Mouse (Mus musculus): ENCODE measurements at regions not wholly inside any gene's neighbourhood (a gene's known extent, or its start where the extent isn't known, plus 50 kb on each side); places are given as distances from the start of the nearest gene placed in this dataset.

DNA sequence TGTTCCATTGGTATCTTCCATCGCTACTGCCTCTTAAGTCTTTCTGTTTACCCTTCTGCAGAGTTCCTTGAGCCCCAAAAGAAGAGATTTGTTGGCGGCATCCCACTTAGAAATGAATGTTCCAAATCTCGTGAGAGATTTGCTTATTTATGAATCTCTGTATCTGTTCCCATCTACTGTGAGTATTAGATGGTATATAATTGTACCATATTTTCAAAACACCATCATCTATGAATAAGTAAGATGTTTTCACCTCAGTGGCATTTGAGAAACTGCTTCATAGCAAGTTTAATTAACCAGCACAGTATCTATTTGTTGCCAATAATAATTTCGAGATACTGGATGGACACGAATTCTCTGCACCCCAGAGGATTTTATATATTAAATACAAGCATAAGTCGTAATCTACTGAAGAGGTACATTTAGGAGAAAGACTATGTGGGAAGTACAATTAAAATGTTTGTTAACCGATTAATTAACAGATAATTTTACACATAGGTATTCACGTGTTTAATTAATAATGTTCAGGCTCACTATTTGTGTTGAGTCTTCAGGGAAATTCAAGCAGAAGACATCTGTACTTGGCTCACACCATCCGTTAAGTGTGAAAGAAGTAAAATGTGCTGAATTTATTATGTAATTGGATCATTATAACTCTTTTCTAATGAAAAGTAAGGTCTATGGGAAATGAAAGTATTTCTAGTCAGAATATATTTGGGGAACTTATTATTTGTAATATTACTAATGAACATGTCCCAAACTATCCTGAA lies 224.0 kb upstream of the Xrcc4 start:
- Histone ChIP-seq H3K27me3 (ENCODE audit: control insufficient read depth, insufficient read depth, low read length) (no peaks in the 10 kb centered on the region), H3K36me3 (ENCODE audit: control insufficient read depth, insufficient read depth, low read length) (no peaks in the 10 kb centered on the region), H3K27ac (no peak overlapping the region), H3K4me1 (ENCODE audit: control insufficient read depth, insufficient read depth, low read length) (no peaks in the 10 kb centered on the region), H3K9ac (ENCODE audit: low read depth, low read length) (no peak overlapping the region), H3K4me3 (no peak overlapping the region), H3K79me2 (replicated peaks; ENCODE audit: control insufficient read depth, insufficient read depth, low read length) (no peaks in the 10 kb centered on the region)
- DNase-seq = no peak
- TF ChIP-seq EP300 (IDR thresholded peaks at IDR 0.05; ENCODE audit: insufficient read depth, low read depth, low read length) = no peak
- no peak for TF ChIP-seq POLR2A (IDR thresholded peaks at IDR 0.05; ENCODE audit: insufficient read depth, low read depth, low read length)
- TF ChIP-seq CTCF (IDR thresholded peaks at IDR 0.05) = no peak
- intact Hi-C loops (cut with DNase I) = no loop called here
- WGBS = 87% methylated on average over 9 of the region's 9 CpGs

DNA sequence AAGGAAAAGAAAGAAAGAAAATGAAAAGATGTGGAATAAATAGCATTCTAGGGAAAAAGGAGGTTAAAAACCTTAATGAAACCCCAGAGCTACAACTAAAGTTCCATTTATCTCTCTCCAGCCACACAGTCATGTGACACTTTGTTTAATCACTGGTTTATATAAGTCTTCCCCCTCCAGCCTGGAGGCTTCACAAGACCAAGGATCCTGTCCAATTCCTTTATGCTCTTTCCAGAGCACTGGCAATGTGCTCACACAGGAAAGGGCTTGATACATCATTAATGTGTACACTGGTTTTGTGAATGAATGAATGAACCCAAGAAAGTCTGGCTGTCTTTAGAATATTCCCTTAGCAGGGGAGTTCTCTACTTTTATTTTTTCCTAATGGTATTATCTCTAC lies 221.1 kb upstream of the Xrcc4 start:
- H3K36me3 ChIP-seq (ENCODE audit: control insufficient read depth, insufficient read depth, low read length) = no peaks in the 10 kb centered on the region
- H3K27ac ChIP-seq = no peak overlapping the region
- TF ChIP-seq EP300 (IDR thresholded peaks at IDR 0.05; ENCODE audit: insufficient read depth, low read depth, low read length) = no peak
- no peak for TF ChIP-seq POLR2A (IDR thresholded peaks at IDR 0.05; ENCODE audit: insufficient read depth, low read depth, low read length)
- no peak for TF ChIP-seq CTCF (IDR thresholded peaks at IDR 0.05)
- H3K4me3 ChIP-seq = no peak overlapping the region
- H3K79me2 ChIP-seq (replicated peaks; ENCODE audit: control insufficient read depth, insufficient read depth, low read length) = no peaks in the 10 kb centered on the region
- intact Hi-C loops (cut with DNase I) = no loop called here
- no peaks in the 10 kb centered on the region for H3K27me3 ChIP-seq (ENCODE audit: control insufficient read depth, insufficient read depth, low read length)
- no peak overlapping the region for H3K9ac ChIP-seq (ENCODE audit: low read depth, low read length)
- no peak for DNase-seq
- no peaks in the 10 kb centered on the region for H3K4me1 ChIP-seq (ENCODE audit: control insufficient read depth, insufficient read depth, low read length)

DNA sequence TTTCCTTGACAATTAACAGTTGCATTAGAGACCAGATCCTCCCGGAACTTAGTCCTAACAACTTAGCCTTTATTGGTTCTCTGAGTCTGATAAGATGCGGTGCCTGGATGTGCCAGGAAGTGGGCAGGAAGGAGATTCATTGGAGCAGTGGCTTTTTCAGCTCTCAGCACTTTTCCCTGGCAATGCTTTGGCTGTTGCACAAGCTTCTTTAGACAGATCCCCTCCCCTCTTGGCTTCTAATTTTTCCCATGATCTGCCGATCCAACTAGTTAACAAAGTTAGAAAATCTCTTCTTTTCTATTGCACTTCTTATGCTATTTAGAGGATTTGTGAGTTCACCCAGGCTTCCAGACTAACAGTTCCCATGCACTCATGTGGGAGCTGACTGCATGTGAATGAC lies 211.1 kb upstream of the Xrcc4 start:
- no peak overlapping the region for H3K27ac ChIP-seq
- no peaks in the 10 kb centered on the region for H3K27me3 ChIP-seq (ENCODE audit: control insufficient read depth, insufficient read depth, low read length)
- no peaks in the 10 kb centered on the region for H3K36me3 ChIP-seq (ENCODE audit: control insufficient read depth, insufficient read depth, low read length)
- TF ChIP-seq EP300 (IDR thresholded peaks at IDR 0.05; ENCODE audit: insufficient read depth, low read depth, low read length) (no peak), CTCF (IDR thresholded peaks at IDR 0.05) (no peak), POLR2A (IDR thresholded peaks at IDR 0.05; ENCODE audit: insufficient read depth, low read depth, low read length) (no peak)
- 47% methylated on average over 3 of the region's 3 CpGs for WGBS
- H3K79me2 ChIP-seq (replicated peaks; ENCODE audit: control insufficient read depth, insufficient read depth, low read length) = no peaks in the 10 kb centered on the region
- DNase-seq = peak in 1 of 2 experiments; percentile 4
- intact Hi-C loops (cut with DNase I) = no loop called here
- H3K4me3 ChIP-seq = no peak overlapping the region
- H3K9ac ChIP-seq (ENCODE audit: low read depth, low read length) = no peak overlapping the region
- H3K4me1 ChIP-seq (ENCODE audit: control insufficient read depth, insufficient read depth, low read length) = no peaks in the 10 kb centered on the region

DNA sequence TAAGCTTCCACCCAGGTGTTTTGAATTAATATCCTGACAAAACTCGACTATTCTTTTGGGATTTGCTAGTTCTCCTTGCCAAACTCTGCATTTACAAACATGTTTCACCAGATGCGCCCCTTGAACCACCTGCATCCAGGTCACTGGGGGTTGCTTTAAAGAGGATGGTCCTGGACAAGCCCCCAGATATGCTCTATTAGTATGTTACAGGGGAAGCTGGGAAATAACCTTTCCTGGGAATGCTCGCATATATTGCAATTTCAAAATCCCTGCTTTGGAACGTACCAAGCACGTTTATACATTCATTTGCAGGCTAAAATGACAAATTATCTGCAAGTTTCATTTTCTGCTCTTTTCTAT lies 205.2 kb upstream of the Xrcc4 start:
- Histone ChIP-seq H3K79me2 (replicated peaks; ENCODE audit: control insufficient read depth, insufficient read depth, low read length) (no peaks in the 10 kb centered on the region), H3K27ac (no peak overlapping the region), H3K9ac (ENCODE audit: low read depth, low read length) (no peak overlapping the region), H3K36me3 (ENCODE audit: control insufficient read depth, insufficient read depth, low read length) (no peaks in the 10 kb centered on the region), H3K4me1 (ENCODE audit: control insufficient read depth, insufficient read depth, low read length) (no peaks in the 10 kb centered on the region), H3K4me3 (no peak overlapping the region), H3K27me3 (ENCODE audit: control insufficient read depth, insufficient read depth, low read length) (no peaks in the 10 kb centered on the region)
- intact Hi-C loops (cut with DNase I) = no loop called here
- WGBS = 68% methylated on average over 5 of the region's 5 CpGs
- DNase-seq = no peak
- no peak for TF ChIP-seq POLR2A (IDR thresholded peaks at IDR 0.05; ENCODE audit: insufficient read depth, low read depth, low read length)
- no peak for TF ChIP-seq CTCF (IDR thresholded peaks at IDR 0.05)
- TF ChIP-seq EP300 (IDR thresholded peaks at IDR 0.05; ENCODE audit: insufficient read depth, low read depth, low read length) = no peak

DNA sequence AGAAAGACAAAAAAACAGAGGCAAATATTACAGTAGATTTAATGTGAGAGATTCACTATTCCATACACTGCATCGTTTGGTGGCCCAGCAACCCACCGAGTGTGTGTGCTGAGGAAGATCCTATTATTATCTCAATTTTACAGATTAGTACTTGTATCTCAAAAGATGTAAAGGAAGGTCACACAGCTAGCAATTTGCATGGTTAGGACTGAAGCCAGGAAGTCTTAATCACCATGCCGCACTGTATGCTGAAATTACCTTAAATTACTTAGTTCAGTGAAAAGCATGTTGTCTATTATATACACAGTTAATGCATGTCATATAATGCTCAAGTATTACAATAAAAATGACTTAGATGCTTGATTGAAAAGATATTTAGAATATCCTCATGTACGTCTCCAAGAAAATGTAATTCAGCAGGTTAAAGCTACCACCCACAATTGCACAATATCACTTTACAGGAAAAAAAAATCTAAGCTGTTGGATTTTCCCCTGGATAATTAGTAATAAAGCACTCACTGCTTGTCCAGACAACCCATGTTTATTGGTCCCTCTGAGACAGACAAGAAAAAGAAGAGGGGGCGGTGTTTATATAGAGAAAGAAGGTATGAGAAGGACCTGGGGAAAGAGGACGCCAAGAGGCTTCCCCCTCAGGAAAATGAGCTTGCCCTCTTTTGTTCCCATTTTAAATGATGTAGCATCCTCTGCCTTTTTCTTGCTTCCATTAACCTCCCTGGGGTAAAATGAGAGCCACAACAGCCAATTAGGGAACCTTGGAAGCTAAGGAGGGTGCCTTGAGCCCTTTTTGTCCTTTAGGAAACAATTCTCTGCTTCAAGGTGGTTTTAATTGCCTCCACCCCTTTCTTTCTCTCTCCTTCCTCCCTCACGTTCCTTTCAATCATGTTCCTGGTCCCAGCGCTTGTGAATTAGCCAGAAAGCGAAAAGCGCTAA lies 204.6 kb upstream of the Xrcc4 start:
- no peaks in the 10 kb centered on the region for H3K79me2 ChIP-seq (replicated peaks; ENCODE audit: control insufficient read depth, insufficient read depth, low read length)
- no peaks in the 10 kb centered on the region for H3K27me3 ChIP-seq (ENCODE audit: control insufficient read depth, insufficient read depth, low read length)
- 79% methylated on average over 10 of the region's 10 CpGs for WGBS
- H3K4me3 ChIP-seq = no peak overlapping the region
- H3K36me3 ChIP-seq (ENCODE audit: control insufficient read depth, insufficient read depth, low read length) = no peaks in the 10 kb centered on the region
- no peak overlapping the region for H3K9ac ChIP-seq (ENCODE audit: low read depth, low read length)
- intact Hi-C loops (cut with DNase I) = no loop called here
- H3K4me1 ChIP-seq (ENCODE audit: control insufficient read depth, insufficient read depth, low read length) = no peaks in the 10 kb centered on the region
- DNase-seq = no peak
- H3K27ac ChIP-seq = no peak overlapping the region
- no peak for TF ChIP-seq CTCF (IDR thresholded peaks at IDR 0.05)
- no peak for TF ChIP-seq POLR2A (IDR thresholded peaks at IDR 0.05; ENCODE audit: insufficient read depth, low read depth, low read length)
- no peak for TF ChIP-seq EP300 (IDR thresholded peaks at IDR 0.05; ENCODE audit: insufficient read depth, low read depth, low read length)

DNA sequence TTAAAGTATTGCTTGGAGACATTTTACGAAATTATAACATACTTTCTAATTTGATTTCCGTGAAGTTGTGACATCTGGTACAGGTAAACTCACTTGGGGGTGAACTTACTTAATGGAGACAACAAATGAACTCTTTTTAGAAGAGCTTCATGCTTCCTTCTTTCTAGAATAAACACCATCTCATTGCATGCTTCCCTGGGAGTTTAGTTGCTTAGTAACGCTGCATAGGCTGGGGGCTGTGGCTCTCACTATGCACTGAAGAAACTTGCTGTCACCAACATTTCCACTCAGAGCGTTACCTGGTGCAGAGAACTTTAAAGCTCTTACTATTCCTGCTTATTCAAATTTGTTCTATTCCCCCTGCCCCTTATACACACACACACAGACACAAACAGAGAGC lies 203.5 kb upstream of the Xrcc4 start:
- TF ChIP-seq POLR2A (IDR thresholded peaks at IDR 0.05; ENCODE audit: insufficient read depth, low read depth, low read length) (no peak), EP300 (IDR thresholded peaks at IDR 0.05; ENCODE audit: insufficient read depth, low read depth, low read length) (no peak), CTCF (IDR thresholded peaks at IDR 0.05) (no peak)
- intact Hi-C loops (cut with DNase I) = no loop called here
- WGBS = 80% methylated on average over 4 of the region's 4 CpGs

More for the DNA sequence above, 203.5 kb upstream of the Xrcc4 start:
- H3K79me2 ChIP-seq (replicated peaks; ENCODE audit: control insufficient read depth, insufficient read depth, low read length) = no peaks in the 10 kb centered on the region
- H3K9ac ChIP-seq (ENCODE audit: low read depth, low read length) = no peak overlapping the region
- no peak for DNase-seq
- H3K4me3 ChIP-seq = no peak overlapping the region
- H3K4me1 ChIP-seq (ENCODE audit: control insufficient read depth, insufficient read depth, low read length) = no peaks in the 10 kb centered on the region
- no peaks in the 10 kb centered on the region for H3K36me3 ChIP-seq (ENCODE audit: control insufficient read depth, insufficient read depth, low read length)
- no peaks in the 10 kb centered on the region for H3K27me3 ChIP-seq (ENCODE audit: control insufficient read depth, insufficient read depth, low read length)
- H3K27ac ChIP-seq = no peak overlapping the region
